Mouse (Mus musculus) forebrain, embryonic 11.5 days (tissue): Measurements from ENCODE around the gene Dynlt1b. TPM values are rescaled to one million over a fixed set of nuclear protein-coding genes. Genes with fewer than 3 reads are reported as not detected.
"Not testable (repeated sequence)": the region's sequence is repeated elsewhere in the genome, so short reads cannot be mapped to it uniquely, and the experiment has no call there.

Source experiments
- ATAC-seq: fragments of 200-750 bp; cut with Nextera tagmentation; replicated peaks from 2 replicates; pipeline ENCODE4 v1.8.0; 2017; ENCODE audit warnings: moderate TSS enrichment; ENCODE audit not compliant: low FRiP score
- DNase-seq: peaks from one replicate; pipeline ENCODE4 v3.0.0-alpha.2; 2017; ENCODE audit warnings: low spot score
- H3K27ac ChIP-seq: fragments of 300-500 bp; sonication (generic); 2 replicates; pipeline ENCODE4 v1.5.1; 2014; ENCODE audit warnings: low read depth, low read length
- H3K27me3 ChIP-seq: fragments of 300-500 bp; sonication (generic); 2 replicates; pipeline ENCODE4 v1.6.1; 2014; ENCODE audit warnings: mild to moderate bottlenecking, low read length, mixed read lengths; ENCODE audit not compliant: control insufficient read depth, insufficient read depth
- H3K36me3 ChIP-seq: fragments of 300-500 bp; sonication (generic); 2 replicates; pipeline ENCODE4 v1.6.1; 2014; ENCODE audit warnings: mild to moderate bottlenecking, low read length, moderate library complexity, mixed read lengths; ENCODE audit not compliant: control insufficient read depth, insufficient read depth
- H3K4me1 ChIP-seq: fragments of 300-500 bp; sonication (generic); replicated peaks from 2 replicates; pipeline ENCODE4 v1.6.1; 2014; ENCODE audit warnings: low read length, mixed read lengths; ENCODE audit not compliant: control insufficient read depth, insufficient read depth
- H3K4me2 ChIP-seq: fragments of 300-500 bp; sonication (generic); 2 replicates; pipeline ENCODE4 v1.6.1; 2014; ENCODE audit warnings: low read depth, mild to moderate bottlenecking, low read length, moderate library complexity, mixed read lengths; ENCODE audit not compliant: severe bottlenecking
- H3K4me3 ChIP-seq: fragments of 300-500 bp; sonication (generic); 2 replicates; pipeline ENCODE4 v1.5.1; 2014; ENCODE audit warnings: low read depth, low read length
- H3K9ac ChIP-seq: fragments of 300-500 bp; sonication (generic); 2 replicates; pipeline ENCODE4 v1.6.1; 2014; ENCODE audit warnings: low read length
- H3K9me3 ChIP-seq: fragments of 300-500 bp; sonication (generic); 2 replicates; pipeline ENCODE4 v1.6.1; 2016; ENCODE audit warnings: low read length, mixed read lengths; ENCODE audit not compliant: control insufficient read depth
- WGBS: fragments of 180-500 bp; shearing (Covaris S2); extraction: QIAGEN DNeasy Blood & Tissue Kit; methylation state at CpG from one replicate; pipeline ENCODE4 v1.1.7; 2014; 5-methylcytosine and 5-hydroxymethylcytosine counted together
- polyA plus RNA-seq: library from polyadenylated mRNA; unstranded; fragments of >200 nt; fragmentation: Nextera tagmentation; extraction: Ambion mirVana; gene quantifications from 2 replicates; pipeline ENCODE4 v1.2.1, GENCODE M21; 2014

The Dynlt1b gene
- polyA plus RNA-seq, 1 experiment from 2014 or later: 530 TPM

- H3K9ac ChIP-seq, H3K4me1 ChIP-seq, H3K9me3 ChIP-seq, H3K4me3 ChIP-seq, DNase-seq, H3K27me3 ChIP-seq, H3K4me2 ChIP-seq, H3K27ac ChIP-seq, H3K36me3 ChIP-seq: not testable (repeated sequence)
- ATAC-seq: peak; percentile 44; the same call in 1 of the 2 replicates
- no CpG with 5 or more reads among the region's 4 CpGs for WGBS
These were observed 37.2 kb upstream of the Dynlt1b start for GRCm38 (mm10) chr17:6392473-6393340.

- DNase-seq, H3K9ac ChIP-seq, H3K4me3 ChIP-seq, H3K36me3 ChIP-seq, H3K27ac ChIP-seq, ATAC-seq, H3K4me2 ChIP-seq, H3K4me1 ChIP-seq, H3K27me3 ChIP-seq, H3K9me3 ChIP-seq: not testable (repeated sequence)
- 100% methylated on average over 1 of the region's 3 CpGs for WGBS
These were observed 31.8 kb upstream of the Dynlt1b start for GRCm38 (mm10) chr17:6398079-6398478.

DNA sequence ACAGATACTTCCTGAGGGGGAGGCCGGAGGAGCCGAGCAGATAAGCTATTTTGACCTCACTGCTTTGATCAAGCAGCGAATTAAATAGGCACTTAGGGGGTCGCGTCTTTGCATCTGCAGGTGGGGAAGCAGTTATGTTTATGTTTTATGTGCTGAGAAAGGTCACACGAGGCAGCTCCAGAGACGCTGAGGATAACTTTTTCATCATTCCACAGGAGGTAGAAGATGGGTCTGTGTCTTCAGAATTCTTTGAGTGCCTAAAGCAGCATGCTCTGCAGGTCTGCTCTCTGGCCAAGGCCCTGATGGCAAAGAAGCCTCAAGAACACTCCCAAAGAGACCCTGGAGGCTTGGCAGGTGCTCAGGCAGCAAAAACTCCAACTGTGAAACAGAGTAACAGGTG is 31.1 kb upstream of the Dynlt1b start:
- DNase-seq: peak; percentile 38
- not testable (repeated sequence) for H3K4me2 ChIP-seq, H3K27me3 ChIP-seq, H3K36me3 ChIP-seq, H3K9me3 ChIP-seq, H3K4me1 ChIP-seq, ATAC-seq, H3K4me3 ChIP-seq, H3K9ac ChIP-seq
- WGBS: 44% methylated on average over 7 of the region's 7 CpGs
- H3K27ac ChIP-seq: 0 out of 2 replicates have a peak overlapping the region, but pooled peaks have one; percentile 1

DNA sequence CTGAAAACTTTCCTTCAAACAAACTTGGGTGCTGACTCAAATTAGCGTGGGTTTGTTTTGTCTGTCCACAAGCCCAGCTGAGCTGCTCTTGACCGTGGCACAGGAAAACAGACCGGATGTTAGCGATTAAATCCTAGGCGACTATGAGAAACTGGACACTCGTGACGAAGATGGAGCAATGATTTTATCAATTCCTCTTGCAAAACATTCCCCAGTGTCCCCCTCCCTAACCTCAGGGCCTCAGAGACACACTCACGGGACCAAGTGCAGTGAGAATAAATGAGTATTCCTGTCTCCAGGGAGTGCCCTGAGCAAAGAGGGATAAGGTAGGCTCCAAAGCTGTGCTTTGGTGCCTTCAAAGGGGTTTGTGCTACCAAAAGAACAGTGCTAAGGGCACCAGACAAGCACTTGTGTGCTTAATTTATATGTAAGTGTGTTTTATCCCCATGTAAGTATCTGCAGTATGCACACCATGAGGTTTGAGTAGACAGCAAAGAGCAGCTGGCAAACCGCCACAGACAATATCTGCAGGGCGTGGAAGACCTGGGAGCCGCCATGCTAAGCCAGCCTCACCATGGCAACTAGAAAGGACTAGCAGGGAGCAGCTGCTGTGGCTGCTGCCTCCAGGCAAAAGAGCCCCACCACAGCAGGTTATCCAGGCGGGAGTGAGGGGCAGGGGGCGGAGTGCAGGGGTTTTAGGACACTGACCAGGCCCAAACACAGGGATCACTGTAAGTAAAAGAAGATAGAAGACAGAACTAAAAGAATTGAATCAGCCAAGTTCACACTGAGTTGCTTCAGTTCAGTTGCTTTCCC is 30.4 kb upstream of the Dynlt1b start:
- ATAC-seq (peak; percentile 89), DNase-seq (peak; percentile 78)
- H3K4me2 ChIP-seq, H3K9me3 ChIP-seq, H3K27me3 ChIP-seq, H3K4me1 ChIP-seq, H3K36me3 ChIP-seq, H3K4me3 ChIP-seq: not testable (repeated sequence)
- Histone ChIP-seq H3K9ac (peak overlapping the region; percentile 32; the same call in 1 of the 2 replicates), H3K27ac (peak overlapping the region; percentile 86)
- 25% methylated on average over 5 of the region's 13 CpGs for WGBS

GRCm38 (mm10) chr17:6400097-6400489 is 29.8 kb upstream of the Dynlt1b start:
- H3K9me3 ChIP-seq, H3K4me1 ChIP-seq, H3K27me3 ChIP-seq, DNase-seq, H3K4me3 ChIP-seq, H3K36me3 ChIP-seq, H3K4me2 ChIP-seq: not testable (repeated sequence)
- peak overlapping the region; percentile 32; the same call in 1 of the 2 replicates for H3K9ac ChIP-seq
- peak; percentile 68 for ATAC-seq
- 68% methylated on average over 4 of the region's 4 CpGs for WGBS
- H3K27ac ChIP-seq: peak overlapping the region; percentile 86

DNA sequence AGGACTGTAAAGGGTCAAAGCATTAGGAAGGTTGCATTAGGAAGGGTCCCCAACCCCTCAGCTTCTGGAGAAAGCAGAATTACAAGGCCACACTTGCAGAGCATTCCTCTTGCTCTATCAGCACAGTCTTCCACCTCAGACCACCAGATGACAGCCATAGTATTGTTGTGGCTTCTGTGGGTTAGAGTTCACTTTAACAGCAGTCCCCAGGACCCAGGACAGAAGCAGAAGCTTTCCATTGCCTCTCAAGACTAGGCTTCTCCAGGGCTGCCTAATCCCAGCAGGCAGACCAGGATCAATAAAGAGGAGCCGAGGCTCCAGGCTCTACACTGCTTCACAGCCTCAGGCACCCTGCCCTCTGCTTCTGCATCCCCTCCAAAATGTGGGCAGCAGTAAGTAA is 25.4 kb upstream of the Dynlt1b start:
- not testable (repeated sequence) for ATAC-seq, H3K4me3 ChIP-seq, H3K4me1 ChIP-seq, H3K9ac ChIP-seq, H3K27me3 ChIP-seq, H3K4me2 ChIP-seq, H3K9me3 ChIP-seq, H3K27ac ChIP-seq, H3K36me3 ChIP-seq, DNase-seq
- WGBS: 66% methylated on average over 1 of the region's 1 CpGs

- H3K36me3 ChIP-seq, H3K9ac ChIP-seq, H3K27ac ChIP-seq, H3K9me3 ChIP-seq, H3K4me3 ChIP-seq, H3K4me2 ChIP-seq, DNase-seq, ATAC-seq, H3K27me3 ChIP-seq, H3K4me1 ChIP-seq: not testable (repeated sequence)
- WGBS: 70% methylated on average over 1 of the region's 2 CpGs
These were observed 22.9 kb upstream of the Dynlt1b start for GRCm38 (mm10) chr17:6406972-6407371.

DNA sequence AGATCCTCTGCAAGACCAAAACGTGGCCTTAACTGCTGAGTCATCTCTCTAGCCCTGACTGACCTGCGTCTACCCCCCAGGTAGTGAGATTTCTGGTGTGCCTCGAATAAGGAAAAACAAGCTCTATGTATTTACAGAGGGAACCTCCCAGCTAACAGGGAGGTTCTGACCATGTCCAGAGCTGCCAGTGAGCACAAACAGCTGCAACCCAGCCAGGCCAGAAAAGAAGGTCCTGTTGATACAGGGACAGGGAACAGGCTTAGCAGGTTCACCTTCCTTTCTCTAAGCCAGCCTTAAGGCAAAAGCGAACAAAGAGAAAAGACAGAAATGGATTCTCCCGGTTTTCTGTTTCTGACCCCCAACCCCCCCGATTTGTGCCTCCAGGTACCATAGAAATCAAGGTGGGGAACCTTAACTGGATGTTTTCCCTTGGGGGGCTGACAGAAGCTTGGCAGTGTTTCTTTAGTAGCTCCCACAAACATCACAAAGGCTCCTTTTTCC is 19.1 kb upstream of the Dynlt1b start:
- not testable (repeated sequence) for H3K27ac ChIP-seq, H3K9me3 ChIP-seq, H3K27me3 ChIP-seq, H3K4me1 ChIP-seq, ATAC-seq, H3K9ac ChIP-seq, H3K4me3 ChIP-seq, DNase-seq, H3K4me2 ChIP-seq, H3K36me3 ChIP-seq
- WGBS: 55% methylated on average over 6 of the region's 6 CpGs
